Mouse (Mus musculus): ENCODE results near the gene Ccdc155.
A peak's percentile ranks its signal among the peaks of the same experiment; 100 is the strongest.

Ccdc155 gene

DNA sequence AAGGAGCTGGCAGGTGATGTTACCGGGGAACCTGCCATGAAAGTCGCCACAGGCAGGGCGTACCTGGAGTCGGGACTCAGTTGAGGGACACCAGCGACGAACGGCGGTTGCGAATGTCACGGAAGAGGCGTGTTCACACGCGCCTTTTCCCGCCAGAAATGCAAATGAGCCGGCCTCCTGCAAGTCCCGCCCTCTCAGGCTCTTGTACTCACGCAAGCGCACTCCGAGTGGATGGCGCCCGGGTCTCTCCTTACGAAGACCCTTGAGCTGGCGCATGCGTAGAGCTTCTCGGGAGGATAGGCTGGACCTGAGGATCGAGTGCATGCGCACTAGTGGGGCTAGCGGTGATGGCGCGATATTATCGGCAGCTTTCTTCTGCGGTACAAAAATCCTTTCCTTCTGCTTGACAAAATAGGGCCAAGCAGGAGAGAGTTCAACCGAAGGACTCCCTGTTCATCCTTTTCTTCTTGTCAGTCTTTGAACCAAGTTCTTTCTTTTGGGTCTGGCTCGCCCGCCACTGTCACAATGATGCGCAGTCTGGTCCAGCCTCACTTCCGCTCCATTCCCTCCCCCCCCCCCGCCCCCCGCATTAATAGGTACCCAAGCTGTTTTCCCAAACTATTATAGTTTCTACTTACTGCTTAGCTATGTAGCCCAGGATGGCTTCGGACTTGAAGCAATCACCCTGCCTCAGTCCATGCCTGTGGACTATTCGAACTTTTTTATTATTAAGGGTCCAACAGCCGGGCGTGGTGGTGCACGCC lies at the start of gene Ccdc155:
Gene Ccdc155, minus strand, starts transcription at position 513 of the 764 bp plus-strand sequence.
- DNase-seq (ENCODE audit: low read depth), result no peak

- DNase-seq (ENCODE audit: low read depth), result no peak
Observed at GRCm38 (mm10) chr7:45253806-45254205, 49.1 kb upstream of the Ccdc155 start.

DNA sequence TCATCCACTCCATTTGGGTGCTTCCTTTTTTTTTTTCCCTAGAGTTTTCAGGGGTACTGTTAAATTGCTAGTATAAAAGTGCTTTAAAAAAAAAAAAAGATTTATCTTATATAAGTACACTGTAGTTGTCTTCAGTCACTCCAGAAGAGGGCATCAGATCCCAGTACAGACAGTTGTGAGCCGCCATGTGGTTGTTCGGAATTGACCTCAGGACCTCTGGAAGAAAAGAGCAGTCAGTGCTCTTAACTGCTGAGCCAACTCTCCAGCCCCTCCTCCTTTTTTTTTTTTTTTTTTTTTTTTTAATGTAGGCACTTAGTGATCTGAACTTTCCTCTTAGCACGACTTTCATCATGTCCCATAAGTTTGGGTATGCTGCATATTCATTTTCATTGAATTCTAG lies 43.0 kb upstream of the Ccdc155 start:
- peak; percentile 63 for DNase-seq (ENCODE audit: low read depth)

DNA sequence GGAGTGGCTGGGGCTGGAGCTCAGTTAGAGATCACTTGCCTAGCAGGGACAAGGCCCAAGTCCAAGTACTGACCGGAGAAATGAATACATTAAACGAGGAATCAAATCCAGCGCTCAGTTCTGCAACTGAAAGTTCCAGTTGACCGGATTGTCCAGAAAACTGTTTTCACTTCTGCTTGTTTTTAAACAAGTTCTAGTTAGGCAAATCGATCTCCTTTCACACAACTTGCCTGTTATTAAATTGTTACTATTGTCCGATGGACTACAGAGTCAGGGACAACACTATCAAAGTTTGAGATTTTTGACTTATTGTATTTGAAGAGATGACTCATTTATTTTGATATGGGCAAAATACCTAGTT lies 36.7 kb upstream of the Ccdc155 start:
- no peak for DNase-seq (ENCODE audit: low read depth)

GRCm38 (mm10) chr7:45240633-45241388 lies 36.1 kb upstream of the Ccdc155 start, which contains the start of gene Slc6a16:
Gene Slc6a16, plus strand, starts transcription at chr7:45241085.
- no peak for DNase-seq (ENCODE audit: low read depth)

DNA sequence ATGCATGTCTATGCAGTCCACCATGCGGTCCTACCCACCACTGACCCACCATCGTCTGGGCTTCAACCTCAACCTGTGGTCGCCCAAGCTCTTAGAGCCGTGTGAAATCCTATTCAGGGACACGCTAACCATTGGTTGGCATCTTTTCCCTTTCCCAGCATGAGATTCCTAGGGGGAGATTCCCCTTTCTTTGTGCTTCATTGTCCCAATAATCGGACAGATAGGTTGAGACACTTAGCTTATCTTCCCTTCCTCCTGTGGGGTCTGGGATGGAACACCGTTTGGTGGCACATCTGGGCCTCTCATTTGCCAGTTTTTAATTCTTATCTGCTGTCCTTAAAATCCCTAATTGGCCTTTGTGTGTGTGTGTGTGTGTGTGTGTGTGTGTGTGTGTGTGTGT lies 35.4 kb upstream of the Ccdc155 start:
- no peak for DNase-seq (ENCODE audit: low read depth)

GRCm38 (mm10) chr7:45238723-45239496 lies 34.2 kb upstream of the Ccdc155 start, which contains the start of gene Cd37:
Gene Cd37, minus strand, starts transcription at chr7:45239115.
- peak; percentile 74 for DNase-seq (ENCODE audit: low read depth)

GRCm38 (mm10) chr7:45237747-45238699 lies 33.3 kb upstream of the Ccdc155 start:
- peak; percentile 69 for DNase-seq (ENCODE audit: low read depth)

DNA sequence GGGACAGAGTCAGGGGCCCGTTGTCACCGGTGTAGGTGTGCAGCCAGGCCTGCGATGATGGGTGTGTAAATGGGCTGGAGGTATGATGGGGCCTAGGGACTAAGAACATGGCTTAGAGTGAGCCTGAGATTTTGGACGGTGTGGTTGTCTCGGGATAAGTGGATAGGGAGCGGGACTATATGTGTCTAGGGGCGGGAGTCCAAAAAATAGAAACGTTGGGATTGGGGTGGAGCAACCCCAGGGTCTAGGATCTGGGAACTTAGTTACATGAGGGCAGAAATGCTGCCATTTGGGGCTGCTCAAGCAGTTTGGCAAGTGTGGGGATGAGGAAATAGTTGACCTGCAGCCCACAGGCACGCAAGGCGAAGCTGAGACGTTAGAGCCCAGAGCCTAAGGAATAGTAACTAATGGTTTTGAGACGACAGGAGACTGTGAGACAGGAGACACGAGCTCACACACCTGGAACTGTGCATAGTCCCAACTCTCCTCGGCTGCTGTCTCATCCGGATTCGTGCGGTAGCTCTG lies 31.0 kb upstream of the Ccdc155 start:
- no peak for DNase-seq (ENCODE audit: low read depth)

DNA sequence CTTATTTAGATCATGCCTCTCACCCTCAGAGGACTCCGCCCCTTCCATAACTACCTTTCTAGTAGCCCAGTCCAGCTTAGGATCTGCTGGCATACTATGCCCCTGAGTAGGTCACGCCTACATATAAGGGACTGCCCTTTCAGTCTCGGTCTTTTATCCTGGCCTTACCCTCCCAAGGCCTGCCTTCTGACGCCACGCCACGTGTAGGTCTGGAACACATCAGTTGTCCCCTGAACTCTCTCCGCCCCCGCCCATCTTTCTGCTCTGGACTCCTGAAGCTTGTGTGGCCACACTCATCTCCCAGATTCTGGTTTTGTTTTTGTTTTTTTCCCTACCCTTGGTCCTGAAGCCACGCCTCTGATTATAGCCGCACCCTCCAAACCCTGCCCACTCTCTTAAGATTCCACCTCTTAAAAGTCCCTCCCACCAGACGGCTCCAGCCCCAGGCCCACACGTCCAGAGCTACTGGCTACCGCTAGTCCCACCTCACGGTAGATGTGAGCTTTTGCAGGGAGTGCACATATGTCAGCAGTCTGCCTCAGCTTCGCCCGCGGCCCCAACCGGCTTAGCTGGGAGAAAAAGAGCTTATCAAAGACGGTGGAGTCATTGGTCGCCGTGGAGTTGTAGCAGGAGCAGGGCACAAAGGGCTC lies 30.4 kb upstream of the Ccdc155 start:
- DNase-seq (ENCODE audit: low read depth), result no peak

DNA sequence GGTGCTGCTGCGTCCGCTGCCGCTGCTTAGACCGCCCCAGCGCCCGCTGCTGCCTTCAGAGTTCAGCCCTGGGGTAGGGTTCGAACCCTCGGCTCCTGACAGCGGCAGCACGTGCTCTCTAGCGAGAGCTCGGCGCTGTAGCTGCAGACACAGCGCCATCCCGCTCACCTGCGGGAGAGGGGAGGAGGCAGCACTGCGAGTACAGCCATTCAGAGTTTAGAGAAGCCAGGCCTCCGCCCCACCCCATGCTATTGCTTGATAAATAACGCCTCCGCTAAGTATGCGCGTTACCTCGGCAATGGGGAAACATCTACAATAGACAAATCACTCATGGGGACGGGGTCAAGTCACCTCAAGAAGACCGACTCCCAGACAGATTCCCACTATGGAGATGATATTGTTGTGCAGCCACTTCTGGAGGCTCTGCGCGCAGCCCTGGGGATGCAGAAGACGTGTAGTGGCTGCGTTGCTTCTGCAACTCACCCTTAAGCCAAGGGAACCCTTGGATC lies 29.7 kb upstream of the Ccdc155 start:
- DNase-seq (ENCODE audit: low read depth), result no peak

- peak; percentile 21 for DNase-seq (ENCODE audit: low read depth)
Observed at GRCm38 (mm10) chr7:45233580-45234332, 29.1 kb upstream of the Ccdc155 start.

DNA sequence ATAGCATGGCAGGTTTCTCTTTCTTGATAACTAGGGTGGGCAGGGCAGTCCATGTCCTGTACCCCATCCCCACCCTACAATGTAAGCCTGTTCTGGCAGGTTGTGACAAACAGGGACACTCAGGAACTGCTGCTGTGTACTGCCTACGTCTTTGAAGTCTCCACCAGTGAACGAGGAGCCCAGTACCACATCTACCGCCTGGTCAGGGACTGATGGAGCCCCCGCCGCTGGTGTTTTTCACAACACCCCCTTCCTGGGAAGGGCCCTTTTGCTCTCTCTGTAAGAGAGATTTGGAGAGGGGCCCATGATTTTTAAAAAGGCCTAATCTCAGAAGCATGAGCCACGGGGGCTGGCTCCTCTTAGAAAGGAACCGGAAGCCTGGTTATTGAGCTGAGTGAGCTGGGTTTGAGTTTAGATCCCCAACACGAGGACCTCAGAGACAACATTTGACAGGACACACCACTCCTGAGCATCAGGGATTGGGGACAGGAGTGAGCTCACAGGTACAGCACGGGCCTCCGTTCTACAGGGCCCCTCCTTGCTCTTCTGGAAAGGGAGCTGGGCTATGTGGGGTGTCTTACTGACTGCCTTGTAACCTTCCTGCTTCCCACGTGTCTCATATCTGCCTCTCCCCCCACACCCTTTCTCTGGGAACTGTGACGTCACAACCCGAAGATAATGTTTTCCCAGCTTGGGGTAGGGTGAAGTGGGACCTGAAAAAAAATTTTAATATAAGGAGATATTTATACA lies 28.2 kb upstream of the Ccdc155 start:
- DNase-seq (ENCODE audit: low read depth), result no peak

DNA sequence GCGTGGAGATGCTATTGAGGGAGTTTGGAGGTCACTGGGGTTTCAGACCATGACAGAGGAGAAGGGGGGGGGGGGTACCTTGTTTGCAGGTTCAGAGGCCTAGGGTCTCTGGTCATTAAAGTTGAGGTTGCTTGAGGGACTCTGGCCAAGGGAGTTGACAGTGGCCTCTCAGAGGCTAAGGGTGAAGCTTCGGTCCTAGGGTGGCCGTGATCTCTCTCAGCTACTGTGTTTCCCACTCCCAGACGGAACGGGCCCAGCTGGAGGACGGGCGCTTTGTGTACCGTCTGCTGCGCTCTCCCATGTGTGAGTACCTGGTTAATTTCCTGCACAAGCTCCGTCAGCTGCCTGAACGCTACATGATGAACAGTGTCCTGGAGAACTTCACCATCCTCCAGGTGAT lies 27.2 kb upstream of the Ccdc155 start:
- no peak for DNase-seq (ENCODE audit: low read depth)

- no peak for DNase-seq (ENCODE audit: low read depth)
Observed at GRCm38 (mm10) chr7:45231192-45231591, 26.5 kb upstream of the Ccdc155 start.

- DNase-seq (ENCODE audit: low read depth), result peak; percentile 12
Observed at GRCm38 (mm10) chr7:45229459-45230203, 24.9 kb upstream of the Ccdc155 start.

DNA sequence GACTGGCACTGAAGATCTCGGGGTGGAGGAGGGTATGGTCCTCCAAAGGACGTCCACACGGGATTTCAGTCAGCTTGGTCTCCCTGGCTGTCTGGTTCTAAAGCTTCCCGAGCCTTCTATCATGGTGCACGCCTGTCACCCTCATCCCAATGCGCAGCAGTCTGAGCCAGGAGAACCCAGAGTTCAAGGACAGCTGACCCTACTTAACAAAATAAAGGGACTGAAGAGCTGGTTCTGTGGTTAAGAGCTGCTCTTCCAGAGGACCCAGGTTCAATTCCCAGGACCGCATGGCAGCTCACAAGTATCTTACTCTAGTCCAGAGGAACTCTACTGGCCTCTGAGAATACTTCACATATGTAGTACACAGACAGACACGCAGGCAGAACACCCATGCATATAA lies 24.4 kb upstream of the Ccdc155 start:
- no peak for DNase-seq (ENCODE audit: low read depth)

DNA sequence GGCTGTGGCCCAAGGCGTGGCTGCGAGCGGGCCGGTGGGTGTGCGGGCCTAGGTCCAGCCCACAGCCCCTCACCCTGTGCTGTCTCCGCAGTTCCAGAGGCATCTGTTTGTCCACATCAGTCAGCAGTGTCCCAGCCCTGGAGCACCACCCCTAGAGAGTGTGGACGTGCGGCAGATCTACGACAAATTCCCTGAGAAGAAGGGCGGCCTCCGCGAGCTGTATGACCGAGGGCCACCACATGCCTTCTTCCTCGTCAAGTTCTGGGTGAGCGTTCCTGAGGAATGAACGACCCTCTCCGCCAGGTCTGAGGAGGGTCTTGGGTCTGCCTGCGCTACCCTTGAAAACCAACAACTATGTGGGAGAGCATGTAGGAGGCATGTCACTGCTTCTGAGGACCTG lies 23.9 kb upstream of the Ccdc155 start:
- no peak for DNase-seq (ENCODE audit: low read depth)

Measured in 416B (cell line).